Mouse (Mus musculus): ENCODE measurements around the gene Prr12. TPM values are rescaled to one million over a fixed set of nuclear protein-coding genes. Genes with fewer than 3 reads are reported as not detected.

Prr12 gene
- polyA plus RNA-seq, 1 experiment from 2014 or later, result 5.6 TPM

DNA sequence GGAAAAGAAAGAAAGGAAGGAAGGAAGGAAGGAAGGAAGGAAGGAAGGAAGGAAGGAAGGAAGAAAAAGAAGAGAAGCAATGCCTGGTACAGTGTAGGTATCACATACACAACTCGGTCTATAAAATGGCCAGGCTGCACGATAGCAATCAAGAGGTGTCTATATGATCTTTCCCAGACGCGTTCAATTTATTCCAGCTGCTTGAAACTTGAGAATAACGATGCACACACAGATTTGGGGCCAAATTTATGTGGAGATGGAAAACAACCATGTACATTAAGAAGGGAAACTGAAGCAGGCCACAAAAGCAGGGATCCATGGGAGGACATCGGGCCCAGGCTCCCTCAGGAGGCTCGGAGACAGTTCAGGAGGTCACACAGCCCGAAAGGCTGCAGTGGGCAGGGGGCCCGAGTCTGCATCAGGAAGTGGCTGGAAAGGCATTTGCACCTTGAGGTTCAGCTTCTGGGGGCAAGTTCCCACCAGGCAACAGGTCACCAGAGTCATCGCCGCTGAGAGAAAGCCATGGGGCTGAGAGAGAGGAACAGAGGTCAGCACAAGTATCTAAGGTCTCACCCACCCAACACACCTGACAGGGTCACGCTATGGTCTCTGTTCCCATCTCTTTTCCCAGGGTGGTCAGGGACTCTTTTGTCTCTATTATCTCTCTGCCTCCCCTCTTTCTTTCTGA, 40.3 kb upstream of the Prr12 start:
- no peak overlapping the region for H3K4me2 ChIP-seq (ENCODE audit: low read depth, low read length)
- no peak overlapping the region for H3K4me3 ChIP-seq (ENCODE audit: low read length)
- peaks cover 15% of the 10 kb centered on the region for H3K4me1 ChIP-seq (ENCODE audit: control insufficient read depth, insufficient read depth, low read length)
- H3K9me3 ChIP-seq (replicated peaks; ENCODE audit: control insufficient read depth, low read length), result no peaks in the 10 kb centered on the region
- ATAC-seq (replicated peaks; ENCODE audit: extremely low read depth, insufficient read depth, low FRiP score), result no peak
- peak overlapping the region; percentile 14; the same call in 1 of the 2 replicates for H3K27ac ChIP-seq (ENCODE audit: low read length)
- H3K9ac ChIP-seq (ENCODE audit: low read length), result no peak overlapping the region
- 55% methylated on average over 12 of the region's 12 CpGs for WGBS
- H3K36me3 ChIP-seq (ENCODE audit: control insufficient read depth, insufficient read depth), result peaks cover 6% of the 10 kb centered on the region; the same call in 1 of the 2 replicates
- no peaks in the 10 kb centered on the region for H3K27me3 ChIP-seq (ENCODE audit: control insufficient read depth, insufficient read depth, low read length)

DNA sequence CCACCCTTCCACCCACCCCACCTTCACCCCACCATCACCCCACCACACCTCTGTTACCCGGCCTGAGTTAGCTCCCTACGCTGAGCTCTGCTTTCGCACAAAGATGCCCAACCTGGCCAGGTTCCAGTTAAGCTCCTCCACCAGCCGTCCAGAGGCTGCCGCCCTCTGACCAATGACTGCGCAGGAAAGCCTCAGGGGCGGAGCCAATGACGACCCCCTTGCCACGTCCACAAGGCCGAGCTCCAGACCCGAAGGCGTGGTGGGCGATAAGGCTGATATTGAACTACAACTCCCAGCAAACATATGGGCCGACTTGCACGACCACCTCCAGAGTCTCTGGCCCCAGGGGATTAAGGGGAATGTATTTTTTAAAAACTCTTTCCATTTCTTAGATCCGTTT, 39.4 kb upstream of the Prr12 start, which contains the start of gene Rcn3:
Rcn3 (minus strand) TSS at position 174 of the 400 bp plus-strand sequence.
- Histone ChIP-seq H3K9me3 (replicated peaks; ENCODE audit: control insufficient read depth, low read length) (no peaks in the 10 kb centered on the region), H3K9ac (ENCODE audit: low read length) (peak within 1 kb of the TSS; percentile 71), H3K4me3 (ENCODE audit: low read length) (peak within 1 kb of the TSS; percentile 59), H3K27ac (ENCODE audit: low read length) (peak within 1 kb of the TSS; percentile 83), H3K27me3 (ENCODE audit: control insufficient read depth, insufficient read depth, low read length) (no peaks in the 10 kb centered on the region), H3K36me3 (ENCODE audit: control insufficient read depth, insufficient read depth) (peaks cover 6% of the 10 kb centered on the region; the same call in 1 of the 2 replicates), H3K4me2 (ENCODE audit: low read depth, low read length) (peak within 1 kb of the TSS; percentile 76), H3K4me1 (ENCODE audit: control insufficient read depth, insufficient read depth, low read length) (peaks cover 15% of the 10 kb centered on the region)
- peak; percentile 90 for ATAC-seq (replicated peaks; ENCODE audit: extremely low read depth, insufficient read depth, low FRiP score)
- under 1% methylated on average over 16 of the region's 16 CpGs for WGBS

DNA sequence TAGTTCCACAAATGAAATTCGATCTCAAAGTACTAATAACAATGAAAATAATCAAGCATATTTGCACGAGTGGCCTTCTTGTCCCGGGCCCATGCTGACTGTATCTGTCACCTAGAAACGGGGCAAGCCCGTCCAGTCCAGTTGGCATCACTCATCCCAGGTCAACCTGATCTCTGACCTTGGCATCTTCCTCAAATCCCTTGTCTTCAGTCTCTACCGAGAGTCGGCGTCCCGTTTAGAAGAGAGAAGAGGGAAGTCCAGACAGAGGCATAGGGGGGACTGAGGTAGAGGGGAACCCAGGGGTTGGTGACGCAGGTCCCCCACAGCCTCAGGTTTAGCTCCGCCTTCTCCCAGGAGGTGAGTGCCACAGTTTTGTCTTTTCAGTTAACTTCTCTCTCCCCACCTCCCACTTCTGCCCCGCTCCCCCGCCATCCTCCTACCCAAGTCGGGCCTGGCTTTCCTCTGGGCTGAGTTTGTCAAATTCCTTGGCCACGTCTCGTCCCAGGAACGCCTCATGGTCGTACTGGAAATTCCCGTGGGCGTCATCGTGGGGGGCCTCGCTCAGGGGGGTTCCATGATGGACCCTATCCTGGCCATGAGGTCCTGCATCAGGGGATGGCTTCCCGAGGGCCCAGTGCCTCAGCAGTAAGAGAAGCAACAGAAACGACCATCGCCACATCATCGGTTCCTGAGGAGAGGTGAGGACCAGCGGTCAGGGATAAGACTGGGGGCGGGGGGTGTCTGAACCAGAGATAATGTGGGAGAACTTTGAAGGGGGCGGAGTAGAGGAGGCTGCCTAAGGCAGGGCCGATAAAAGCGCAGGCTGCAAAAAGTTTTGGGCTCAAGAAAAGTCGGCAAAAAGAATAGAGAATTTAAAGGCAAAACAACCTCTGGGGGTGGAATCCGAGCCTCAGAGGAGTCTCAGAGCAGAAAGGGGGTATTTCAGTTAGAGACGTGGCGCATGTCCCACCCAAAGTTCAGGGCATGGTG, 38.6 kb upstream of the Prr12 start:
- Histone ChIP-seq H3K9me3 (replicated peaks; ENCODE audit: control insufficient read depth, low read length) (no peaks in the 10 kb centered on the region), H3K27me3 (ENCODE audit: control insufficient read depth, insufficient read depth, low read length) (no peaks in the 10 kb centered on the region), H3K9ac (ENCODE audit: low read length) (peak overlapping the region; percentile 71), H3K4me2 (ENCODE audit: low read depth, low read length) (peak overlapping the region; percentile 76), H3K4me1 (ENCODE audit: control insufficient read depth, insufficient read depth, low read length) (peaks cover 15% of the 10 kb centered on the region), H3K36me3 (ENCODE audit: control insufficient read depth, insufficient read depth) (peaks cover 12% of the 10 kb centered on the region), H3K4me3 (ENCODE audit: low read length) (peak overlapping the region; percentile 59), H3K27ac (ENCODE audit: low read length) (peak overlapping the region; percentile 83)
- WGBS, result 13% methylated on average over 35 of the region's 35 CpGs
- peak; percentile 38 for ATAC-seq (replicated peaks; ENCODE audit: extremely low read depth, insufficient read depth, low FRiP score)

DNA sequence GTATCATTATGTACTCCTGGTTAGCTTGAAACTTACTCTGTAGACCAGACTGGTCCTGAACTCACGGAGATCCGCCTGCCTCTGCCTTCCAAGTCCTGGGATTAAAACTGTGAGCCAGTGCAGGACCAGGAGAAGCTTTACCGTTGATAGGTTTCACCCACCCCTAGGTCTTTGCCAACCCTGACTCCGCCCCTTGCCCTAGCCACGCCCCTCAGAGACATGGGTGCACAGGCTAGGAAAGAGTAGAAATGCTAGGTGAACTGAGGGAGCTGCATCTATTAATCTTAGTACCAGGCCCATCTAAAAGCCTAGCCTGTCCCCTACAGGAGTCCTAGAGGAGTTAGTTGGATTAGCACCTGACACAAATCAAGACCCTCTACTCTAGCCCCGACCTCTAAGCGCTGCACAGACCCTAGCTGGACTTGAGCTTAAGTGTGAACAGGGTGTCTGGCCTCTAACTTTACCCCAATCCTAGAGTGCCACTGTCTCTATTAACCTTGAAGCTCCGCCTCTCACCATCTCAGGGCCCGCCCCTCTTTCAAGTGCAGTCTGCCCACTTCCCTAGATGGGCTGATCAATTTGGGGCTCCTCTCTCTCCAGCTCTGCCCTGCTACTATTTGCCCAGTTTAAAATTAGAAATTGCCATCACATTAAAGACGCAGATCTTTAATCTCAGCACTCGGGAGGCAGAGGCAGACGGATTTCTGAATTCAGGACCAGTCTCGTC, 37.7 kb upstream of the Prr12 start:
- peaks cover 15% of the 10 kb centered on the region for H3K4me1 ChIP-seq (ENCODE audit: control insufficient read depth, insufficient read depth, low read length)

GRCm38 (mm10) chr7:45088597-45088996, 35.9 kb upstream of the Prr12 start:
- no peak overlapping the region for H3K9ac ChIP-seq (ENCODE audit: low read length)
- ATAC-seq (replicated peaks; ENCODE audit: extremely low read depth, insufficient read depth, low FRiP score), result no peak
- WGBS, result 92% methylated on average over 17 of the region's 17 CpGs
- peaks cover 15% of the 10 kb centered on the region for H3K4me1 ChIP-seq (ENCODE audit: control insufficient read depth, insufficient read depth, low read length)
- no peaks in the 10 kb centered on the region for H3K9me3 ChIP-seq (replicated peaks; ENCODE audit: control insufficient read depth, low read length)
- H3K36me3 ChIP-seq (ENCODE audit: control insufficient read depth, insufficient read depth), result peaks cover 19% of the 10 kb centered on the region
- H3K4me2 ChIP-seq (ENCODE audit: low read depth, low read length), result no peak overlapping the region
- no peak overlapping the region for H3K4me3 ChIP-seq (ENCODE audit: low read length)
- H3K27ac ChIP-seq (ENCODE audit: low read length), result no peak overlapping the region
- no peaks in the 10 kb centered on the region for H3K27me3 ChIP-seq (ENCODE audit: control insufficient read depth, insufficient read depth, low read length)

More for the DNA sequence above, 37.7 kb upstream of the Prr12 start:
- Histone ChIP-seq H3K4me3 (ENCODE audit: low read length) (peak overlapping the region; percentile 59), H3K4me2 (ENCODE audit: low read depth, low read length) (peak overlapping the region; percentile 76), H3K9me3 (replicated peaks; ENCODE audit: control insufficient read depth, low read length) (no peaks in the 10 kb centered on the region), H3K27ac (ENCODE audit: low read length) (peak overlapping the region; percentile 83), H3K36me3 (ENCODE audit: control insufficient read depth, insufficient read depth) (peaks cover 16% of the 10 kb centered on the region), H3K9ac (ENCODE audit: low read length) (peak overlapping the region; percentile 71; the same call in 1 of the 2 replicates), H3K27me3 (ENCODE audit: control insufficient read depth, insufficient read depth, low read length) (no peaks in the 10 kb centered on the region)
- WGBS, result 76% methylated on average over 13 of the region's 13 CpGs
- no peak for ATAC-seq (replicated peaks; ENCODE audit: extremely low read depth, insufficient read depth, low FRiP score)

GRCm38 (mm10) chr7:45086084-45086483, 33.4 kb upstream of the Prr12 start:
- WGBS, result 79% methylated on average over 4 of the region's 4 CpGs
- no peak overlapping the region for H3K27ac ChIP-seq (ENCODE audit: low read length)
- H3K4me3 ChIP-seq (ENCODE audit: low read length), result no peak overlapping the region
- H3K4me1 ChIP-seq (ENCODE audit: control insufficient read depth, insufficient read depth, low read length), result peaks cover 6% of the 10 kb centered on the region
- H3K4me2 ChIP-seq (ENCODE audit: low read depth, low read length), result no peak overlapping the region
- peaks cover 19% of the 10 kb centered on the region for H3K36me3 ChIP-seq (ENCODE audit: control insufficient read depth, insufficient read depth)
- ATAC-seq (replicated peaks; ENCODE audit: extremely low read depth, insufficient read depth, low FRiP score), result no peak
- no peaks in the 10 kb centered on the region for H3K9me3 ChIP-seq (replicated peaks; ENCODE audit: control insufficient read depth, low read length)
- H3K9ac ChIP-seq (ENCODE audit: low read length), result no peak overlapping the region
- no peaks in the 10 kb centered on the region for H3K27me3 ChIP-seq (ENCODE audit: control insufficient read depth, insufficient read depth, low read length)

DNA sequence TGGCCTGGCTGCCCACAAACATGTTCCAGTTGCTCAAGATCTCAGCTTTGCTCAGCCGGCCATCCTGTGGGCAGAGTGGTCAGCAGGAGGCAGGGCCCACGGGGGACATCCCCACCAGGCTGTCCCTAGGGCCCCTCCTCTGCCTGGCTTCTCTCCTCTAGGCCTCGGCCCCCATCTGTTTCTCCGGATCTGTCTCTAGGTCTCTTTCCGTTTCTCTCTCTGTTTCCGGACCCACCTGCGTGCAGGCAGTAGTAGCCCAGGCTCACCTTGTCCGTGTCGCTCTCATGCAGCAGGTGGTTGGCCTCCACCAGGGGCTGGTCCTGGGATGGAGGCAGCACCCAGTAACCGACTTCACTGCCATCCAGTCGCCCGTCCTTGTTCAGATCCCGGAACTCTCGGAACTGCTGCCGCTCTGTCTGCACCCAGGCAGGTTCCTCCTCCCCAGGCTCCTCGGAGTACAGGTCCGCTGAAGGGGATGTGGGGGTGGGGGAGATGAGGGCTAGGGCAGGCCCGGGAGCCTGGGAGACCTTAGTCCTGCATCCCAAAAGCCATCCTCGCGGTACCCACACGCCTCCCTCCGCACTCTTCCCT, 30.7 kb upstream of the Prr12 start:
- Histone ChIP-seq H3K9ac (ENCODE audit: low read length) (no peak overlapping the region), H3K4me1 (ENCODE audit: control insufficient read depth, insufficient read depth, low read length) (0 out of 2 replicates have a peak, but pooled peaks cover under 1% of the 10 kb centered on the region), H3K9me3 (replicated peaks; ENCODE audit: control insufficient read depth, low read length) (no peaks in the 10 kb centered on the region), H3K27me3 (ENCODE audit: control insufficient read depth, insufficient read depth, low read length) (no peaks in the 10 kb centered on the region), H3K4me3 (ENCODE audit: low read length) (no peak overlapping the region), H3K4me2 (ENCODE audit: low read depth, low read length) (peak overlapping the region; percentile 2; the same call in 1 of the 2 replicates), H3K27ac (ENCODE audit: low read length) (no peak overlapping the region), H3K36me3 (ENCODE audit: control insufficient read depth, insufficient read depth) (peaks cover 15% of the 10 kb centered on the region)
- WGBS, result 75% methylated on average over 22 of the region's 22 CpGs
- ATAC-seq (replicated peaks; ENCODE audit: extremely low read depth, insufficient read depth, low FRiP score), result no peak

Data from heart, embryonic 16.5 days (tissue).